Mouse (Mus musculus): ENCODE measurements around the gene Scand1. TPM values are rescaled to one million over a fixed set of nuclear protein-coding genes. Genes with fewer than 3 reads are reported as not detected.

Gene Scand1
- polyA plus RNA-seq, 2 experiments, result 74.1 to 97.7 TPM

GRCm38 (mm10) chr2:156272553-156272952 is 40.0 kb downstream of the Scand1 start:
- H3K4me1 ChIP-seq (ENCODE audit: control insufficient read depth, insufficient read depth, low read length), result no peaks in the 10 kb centered on the region
- no peak overlapping the region for H3K4me3 ChIP-seq (replicated peaks; ENCODE audit: low read length)
- peaks cover 55% of the 10 kb centered on the region for H3K36me3 ChIP-seq (ENCODE audit: control insufficient read depth, insufficient read depth, low read length)
- ATAC-seq (ENCODE audit: low FRiP score, low read depth) (no peak), DNase-seq (ENCODE audit: low spot score) (no peak)
- no peaks in the 10 kb centered on the region for H3K9me3 ChIP-seq (ENCODE audit: control insufficient read depth, low read length)
- TF ChIP-seq POLR2A (IDR thresholded peaks at IDR 0.05; ENCODE audit: borderline replicate concordance, extremely low read depth, insufficient read depth, insufficient read length), result no peak
- WGBS, result 88% methylated on average over 6 of the region's 6 CpGs
- no peak overlapping the region for H3K9ac ChIP-seq (ENCODE audit: low read depth, low read length, severe bottlenecking)
- H3K27ac ChIP-seq (replicated peaks; ENCODE audit: low read depth, low read length), result no peak overlapping the region
- H3K4me2 ChIP-seq (replicated peaks; ENCODE audit: low read depth, low read length, severe bottlenecking), result no peak overlapping the region
- H3K27me3 ChIP-seq (ENCODE audit: control insufficient read depth, insufficient read depth, low read length), result no peaks in the 10 kb centered on the region

GRCm38 (mm10) chr2:156267636-156268035 is 44.9 kb downstream of the Scand1 start:
- Histone ChIP-seq H3K36me3 (ENCODE audit: control insufficient read depth, insufficient read depth, low read length) (peaks cover 30% of the 10 kb centered on the region), H3K9me3 (ENCODE audit: control insufficient read depth, low read length) (no peaks in the 10 kb centered on the region), H3K4me1 (ENCODE audit: control insufficient read depth, insufficient read depth, low read length) (no peaks in the 10 kb centered on the region), H3K4me3 (replicated peaks; ENCODE audit: low read length) (no peak overlapping the region), H3K4me2 (replicated peaks; ENCODE audit: low read depth, low read length, severe bottlenecking) (no peak overlapping the region), H3K27me3 (ENCODE audit: control insufficient read depth, insufficient read depth, low read length) (no peaks in the 10 kb centered on the region), H3K27ac (replicated peaks; ENCODE audit: low read depth, low read length) (no peak overlapping the region), H3K9ac (ENCODE audit: low read depth, low read length, severe bottlenecking) (no peak overlapping the region)
- DNase-seq (ENCODE audit: low spot score) (no peak), ATAC-seq (ENCODE audit: low FRiP score, low read depth) (no peak)
- no peak for TF ChIP-seq POLR2A (IDR thresholded peaks at IDR 0.05; ENCODE audit: borderline replicate concordance, extremely low read depth, insufficient read depth, insufficient read length)
- WGBS, result 92% methylated on average over 9 of the region's 9 CpGs

GRCm38 (mm10) chr2:156263204-156263893 is 49.2 kb downstream of the Scand1 start:
- H3K27ac ChIP-seq (replicated peaks; ENCODE audit: low read depth, low read length), result no peak overlapping the region
- ATAC-seq (ENCODE audit: low FRiP score, low read depth) (no peak), DNase-seq (ENCODE audit: low spot score) (no peak)
- no peaks in the 10 kb centered on the region for H3K4me1 ChIP-seq (ENCODE audit: control insufficient read depth, insufficient read depth, low read length)
- H3K27me3 ChIP-seq (ENCODE audit: control insufficient read depth, insufficient read depth, low read length), result no peaks in the 10 kb centered on the region
- no peaks in the 10 kb centered on the region for H3K9me3 ChIP-seq (ENCODE audit: control insufficient read depth, low read length)
- WGBS, result 81% methylated on average over 4 of the region's 4 CpGs
- no peak overlapping the region for H3K4me2 ChIP-seq (replicated peaks; ENCODE audit: low read depth, low read length, severe bottlenecking)
- peaks cover 47% of the 10 kb centered on the region for H3K36me3 ChIP-seq (ENCODE audit: control insufficient read depth, insufficient read depth, low read length)
- no peak overlapping the region for H3K9ac ChIP-seq (ENCODE audit: low read depth, low read length, severe bottlenecking)
- no peak for TF ChIP-seq POLR2A (IDR thresholded peaks at IDR 0.05; ENCODE audit: borderline replicate concordance, extremely low read depth, insufficient read depth, insufficient read length)
- H3K4me3 ChIP-seq (replicated peaks; ENCODE audit: low read length), result no peak overlapping the region

Small RNA genes lying within 50 kb of the gene (microRNA-seq; reads per million reads assigned to microRNA genes)
- gene Gm22759, result not detected

Other genes with a start within 250 kb of the Scand1 start
- gene Spag4, start 247.5 kb downstream of the Scand1 start, polyA plus RNA-seq (2012; rRNA removed), result 5.7 and 7.9 TPM in 2 replicates
- gene Spag4, start 247.5 kb downstream of the Scand1 start, polyA plus RNA-seq (2014; fragmentation: Nextera tagmentation; extraction: Ambion mirVana), result 2.1 and 3.0 TPM in 2 replicates
- gene Cpne1, start 200.7 kb downstream of the Scand1 start, polyA plus RNA-seq (2012; rRNA removed), result 90.7 and 123 TPM in 2 replicates
- gene Cpne1, start 200.7 kb downstream of the Scand1 start, polyA plus RNA-seq (2014; fragmentation: Nextera tagmentation; extraction: Ambion mirVana), result 37.8 and 42.6 TPM in 2 replicates
- 28.5 and 35.0 TPM in 2 replicates for gene Rbm12, start 200.7 kb downstream of the Scand1 start, polyA plus RNA-seq (2012; rRNA removed)
- 30.6 and 33.3 TPM in 2 replicates for gene Rbm12, start 200.7 kb downstream of the Scand1 start, polyA plus RNA-seq (2014; fragmentation: Nextera tagmentation; extraction: Ambion mirVana)
- gene Gm28036, start 185.6 kb downstream of the Scand1 start, polyA plus RNA-seq (2012; rRNA removed), result 14.4 and 23.3 TPM in 2 replicates
- gene Gm28036, start 185.6 kb downstream of the Scand1 start, polyA plus RNA-seq (2014; fragmentation: Nextera tagmentation; extraction: Ambion mirVana), result 10.9 and 12.8 TPM in 2 replicates
- gene Romo1, start 168.7 kb downstream of the Scand1 start, polyA plus RNA-seq (2012; rRNA removed), result 312 and 331 TPM in 2 replicates
- gene Romo1, start 168.7 kb downstream of the Scand1 start, polyA plus RNA-seq (2014; fragmentation: Nextera tagmentation; extraction: Ambion mirVana), result 406 and 435 TPM in 2 replicates
- gene Nfs1, start 168.5 kb downstream of the Scand1 start, polyA plus RNA-seq (2012; rRNA removed), result 36.6 and 36.8 TPM in 2 replicates
- gene Nfs1, start 168.5 kb downstream of the Scand1 start, polyA plus RNA-seq (2014; fragmentation: Nextera tagmentation; extraction: Ambion mirVana), result 36.6 and 39.0 TPM in 2 replicates
- 251 and 297 TPM in 2 replicates for gene Rbm39, start 132.5 kb downstream of the Scand1 start, polyA plus RNA-seq (2012; rRNA removed)
- 728 and 775 TPM in 2 replicates for gene Rbm39, start 132.5 kb downstream of the Scand1 start, polyA plus RNA-seq (2014; fragmentation: Nextera tagmentation; extraction: Ambion mirVana)
- gene Phf20, start 116.2 kb downstream of the Scand1 start, polyA plus RNA-seq (2012; rRNA removed), result 19.5 and 23.0 TPM in 2 replicates
- gene Phf20, start 116.2 kb downstream of the Scand1 start, polyA plus RNA-seq (2014; fragmentation: Nextera tagmentation; extraction: Ambion mirVana), result 69.0 and 83.9 TPM in 2 replicates
- gene Cnbd2, start 405 bp downstream of the Scand1 start, polyA plus RNA-seq (2012; rRNA removed), result 2.0 and 2.2 TPM in 2 replicates
- 4.4 and 4.6 TPM in 2 replicates for gene Cnbd2, start 405 bp downstream of the Scand1 start, polyA plus RNA-seq (2014; fragmentation: Nextera tagmentation; extraction: Ambion mirVana)
- gene Epb41l1, start 108.2 kb upstream of the Scand1 start, polyA plus RNA-seq (2012; rRNA removed), result 37.0 and 37.2 TPM in 2 replicates
- 5.0 and 5.8 TPM in 2 replicates for gene Epb41l1, start 108.2 kb upstream of the Scand1 start, polyA plus RNA-seq (2014; fragmentation: Nextera tagmentation; extraction: Ambion mirVana)
- 22.9 and 24.3 TPM in 2 replicates for gene Aar2, start 234.9 kb upstream of the Scand1 start, polyA plus RNA-seq (2012; rRNA removed)
- 36.8 and 38.8 TPM in 2 replicates for gene Aar2, start 234.9 kb upstream of the Scand1 start, polyA plus RNA-seq (2014; fragmentation: Nextera tagmentation; extraction: Ambion mirVana)